Mouse (Mus musculus) gastrocnemius, postnatal 36 days (tissue): ENCODE results near the gene Gm6793. TPM values are rescaled to one million over a fixed set of nuclear protein-coding genes. Genes with fewer than 3 reads are reported as not detected.

Experiments
- DNase-seq, 2 experiments: peaks; one replicate each; pipeline ENCODE4 v3.0.0; 2022
- intact Hi-C: fragments of 180-260 bp; cut with DNase I; formaldehyde crosslinking; loops from one replicate; pipeline ENCODE4 v1.15.1; 2025
- total RNA-seq, 2 experiments: library from RNA; stranded (reverse); gene quantifications; 2 replicates each; pipeline ENCODE4 v1.2.3; 2021

The Gm6793 gene
- total RNA-seq, 2 experiments from 2014 or later: not detected

GRCm38 (mm10) chr8:111991278-111991677 lies 23.6 kb downstream of the Gm6793 start:
- no peak for DNase-seq
- intact Hi-C loops: no loop called here

GRCm38 (mm10) chr8:111989911-111990310 lies 24.9 kb downstream of the Gm6793 start:
- intact Hi-C loops: loop anchor here (5.0 kb wide), 1 partner anchor 108 kb away; no protein-coding TSS in a partner anchor
- DNase-seq: peak; percentile 39 to 59

- DNase-seq: no peak
- intact Hi-C loops: no loop called here
Measured at GRCm38 (mm10) chr8:111984511-111984910, 30.3 kb downstream of the Gm6793 start.

- intact Hi-C loops: no loop called here
- no peak for DNase-seq
Measured at GRCm38 (mm10) chr8:111982116-111982515, 32.7 kb downstream of the Gm6793 start.

- intact Hi-C loops: no loop called here
- DNase-seq: no peak
Measured at GRCm38 (mm10) chr8:111978147-111978546, 36.7 kb downstream of the Gm6793 start.

- intact Hi-C loops: no loop called here
- no peak for DNase-seq
Measured at GRCm38 (mm10) chr8:111976326-111976725, 38.5 kb downstream of the Gm6793 start.

- no peak for DNase-seq
- intact Hi-C loops: no loop called here
Measured at GRCm38 (mm10) chr8:111975706-111976105, 39.1 kb downstream of the Gm6793 start.

- no peak for DNase-seq
- intact Hi-C loops: no loop called here
Measured at GRCm38 (mm10) chr8:111974138-111974537, 40.7 kb downstream of the Gm6793 start.

GRCm38 (mm10) chr8:111968991-111969390 lies 45.8 kb downstream of the Gm6793 start:
- intact Hi-C loops: no loop called here

GRCm38 (mm10) chr8:111968541-111968940 lies 46.3 kb downstream of the Gm6793 start:
- intact Hi-C loops: no loop called here
- no peak for DNase-seq

More at GRCm38 (mm10) chr8:111968991-111969390, 45.8 kb downstream of the Gm6793 start:
- no peak for DNase-seq

- no peak for DNase-seq
- intact Hi-C loops: no loop called here
Measured at GRCm38 (mm10) chr8:111967246-111967870, 47.5 kb downstream of the Gm6793 start.

GRCm38 (mm10) chr8:111964849-111965561 lies 49.8 kb downstream of the Gm6793 start:
- DNase-seq: no peak

GRCm38 (mm10) chr8:111964351-111964750 lies 50.5 kb downstream of the Gm6793 start:
- intact Hi-C loops: no loop called here
- no peak for DNase-seq

More at GRCm38 (mm10) chr8:111964849-111965561, 49.8 kb downstream of the Gm6793 start:
- intact Hi-C loops: no loop called here

GRCm38 (mm10) chr8:111963546-111963945 lies 51.3 kb downstream of the Gm6793 start:
- no peak for DNase-seq
- intact Hi-C loops: no loop called here

Other genes with a start within 250 kb of the Gm6793 start
- gene Cfdp1, start 160.7 kb downstream of the Gm6793 start, total RNA-seq: 10 to 100 TPM; 14.6 to 17.9 TPM
- gene Tmem170, start 138.3 kb downstream of the Gm6793 start, total RNA-seq: 1 to 10 TPM; 1.1 to 1.9 TPM
- under 1 TPM; 0.10 to 0.20 TPM for gene Chst5, start 104.6 kb downstream of the Gm6793 start, total RNA-seq
- 1 to 10 TPM in 1 of 2 experiments, under 1 TPM in 1; 0.86 to 1.1 TPM for gene Tmem231, start 81.2 kb downstream of the Gm6793 start, total RNA-seq
- gene Gabarapl2, start 74.3 kb downstream of the Gm6793 start, total RNA-seq: 10 to 100 TPM; 90.1 to 93.5 TPM
- gene Adat1, start 22.7 kb downstream of the Gm6793 start, total RNA-seq: 1 to 10 TPM; 1.6 to 2.3 TPM
- gene Kars, start 3.7 kb downstream of the Gm6793 start, total RNA-seq: 100 to 1,000 TPM; 101 to 113 TPM
- 1 to 10 TPM; 7.5 to 9.3 TPM for gene Terf2ip, start 3.6 kb downstream of the Gm6793 start, total RNA-seq